Mouse (Mus musculus): ENCODE data around the gene Osbpl6.

DNA sequence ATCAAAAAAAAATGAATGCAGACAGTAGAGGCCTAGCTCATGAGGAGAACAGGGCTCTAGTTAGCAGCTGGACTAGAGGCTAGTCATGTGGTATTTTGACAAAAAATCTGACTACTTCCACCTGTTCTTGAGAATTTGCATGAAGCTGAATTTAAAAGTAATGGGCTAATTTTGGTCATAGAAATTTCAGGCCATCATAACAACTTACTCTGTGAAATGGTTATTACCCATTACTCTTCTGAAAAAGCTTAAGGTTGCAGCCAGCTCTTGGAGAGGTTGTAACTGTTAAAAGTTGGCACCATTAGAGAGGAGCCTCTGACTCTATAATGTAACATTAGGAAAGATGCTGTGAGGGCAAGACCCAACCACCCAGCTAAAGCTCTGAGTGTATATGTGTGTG lies 19.8 kb upstream of the Osbpl6 start:
- no peak for TF ChIP-seq POLR2A (IDR thresholded peaks at IDR 0.05; ENCODE audit: control insufficient read depth, low read depth, low read length)
- no peak for TF ChIP-seq CTCF (IDR thresholded peaks at IDR 0.05; ENCODE audit: control insufficient read depth, insufficient read depth, insufficient replicate concordance, low read depth, low read length)

Measured in testis, adult 2 months (tissue).